Mouse (Mus musculus) cerebellum, postnatal 14 days (tissue): ENCODE data around the gene Abcb10.
"Not testable (repeated sequence)": the region's sequence is repeated elsewhere in the genome, so short reads cannot be mapped to it uniquely, and the experiment has no call there.

ENCODE experiments used
- DNase-seq, 2 experiments: peaks; one replicate each; pipeline ENCODE4 v3.0.0; 2021; ENCODE audit warnings: mixed read lengths in 2 of 2

The Abcb10 gene

GRCm38 (mm10) chr8:123980239-123980638 lies 2.7 kb downstream of the Abcb10 start:
- no peak for DNase-seq

- DNase-seq, result no peak
These were observed 4.0 kb downstream of the Abcb10 start for GRCm38 (mm10) chr8:123978926-123979325.

- DNase-seq, result peak; percentile 60 to 72
These were observed 4.6 kb downstream of the Abcb10 start for GRCm38 (mm10) chr8:123978166-123978838.

GRCm38 (mm10) chr8:123977499-123977898 lies 5.4 kb downstream of the Abcb10 start:
- peak in 1 of 2 experiments; percentile 29 for DNase-seq

- DNase-seq, result no peak
These were observed 9.4 kb downstream of the Abcb10 start for GRCm38 (mm10) chr8:123973495-123973894.

GRCm38 (mm10) chr8:123966896-123967295 lies 16.0 kb downstream of the Abcb10 start:
- no peak for DNase-seq

- DNase-seq, result no peak
These were observed 21.6 kb downstream of the Abcb10 start for GRCm38 (mm10) chr8:123961371-123961770.

GRCm38 (mm10) chr8:123960556-123960955 lies 22.4 kb downstream of the Abcb10 start:
- not testable (repeated sequence) for DNase-seq

- DNase-seq, result peak in 1 of 2 experiments; percentile 26
These were observed 22.9 kb downstream of the Abcb10 start for GRCm38 (mm10) chr8:123960056-123960455.

GRCm38 (mm10) chr8:123959473-123959872 lies 23.4 kb downstream of the Abcb10 start:
- no peak for DNase-seq

- DNase-seq, result no peak
These were observed 24.8 kb downstream of the Abcb10 start for GRCm38 (mm10) chr8:123958130-123958529.

GRCm38 (mm10) chr8:123954246-123954645 lies 28.7 kb downstream of the Abcb10 start:
- no peak for DNase-seq

GRCm38 (mm10) chr8:123953686-123954085 lies 29.2 kb downstream of the Abcb10 start:
- no peak for DNase-seq

- DNase-seq, result peak; percentile 67 to 69
These were observed 32.7 kb downstream of the Abcb10 start for GRCm38 (mm10) chr8:123950077-123950802.

GRCm38 (mm10) chr8:123949686-123949986 lies 33.3 kb downstream of the Abcb10 start:
- DNase-seq, result no peak

- peak; percentile 100 for DNase-seq
These were observed 33.8 kb downstream of the Abcb10 start, which contains the start of gene Nup133 for GRCm38 (mm10) chr8:123948942-123949685. Nup133 (minus strand) TSS chr8:123949265.

GRCm38 (mm10) chr8:123929026-123929425 lies 53.9 kb downstream of the Abcb10 start:
- DNase-seq, result no peak

- DNase-seq, result no peak
These were observed 57.3 kb downstream of the Abcb10 start for GRCm38 (mm10) chr8:123925671-123926070.

GRCm38 (mm10) chr8:123924719-123925118 lies 58.2 kb downstream of the Abcb10 start:
- peak; percentile 90 to 94 for DNase-seq

- DNase-seq, result no peak
These were observed 68.3 kb downstream of the Abcb10 start for GRCm38 (mm10) chr8:123914635-123915034.

- no peak for DNase-seq
These were observed 70.7 kb downstream of the Abcb10 start for GRCm38 (mm10) chr8:123912265-123912664.

- DNase-seq, result no peak
These were observed 75.3 kb downstream of the Abcb10 start for GRCm38 (mm10) chr8:123907604-123908003.

GRCm38 (mm10) chr8:123902653-123903052 lies 80.3 kb downstream of the Abcb10 start:
- no peak for DNase-seq
